Mouse (Mus musculus) hindbrain, embryonic 14.5 days (tissue): ENCODE measurements at regions not wholly inside any gene's neighbourhood (a gene's known extent, or its start where the extent isn't known, plus 50 kb on each side); places are given as distances from the start of the nearest gene placed in this dataset.

Experiments
- ATAC-seq: fragments of 200-750 bp; cut with Nextera tagmentation; 2 replicates; pipeline ENCODE4 v1.8.0; 2017; ENCODE audit warnings: moderate number of reproducible peaks, mild to moderate bottlenecking, moderate TSS enrichment, moderate library complexity; ENCODE audit not compliant: low FRiP score
- DNase-seq: peaks from one replicate; pipeline ENCODE4 v3.0.0-alpha.2; 2015; ENCODE audit warnings: low spot score
- H3K27ac ChIP-seq: fragments of 300-500 bp; sonication (generic); 2 replicates; pipeline ENCODE4 v1.5.1; 2014; ENCODE audit warnings: mild to moderate bottlenecking, moderate library complexity
- H3K27me3 ChIP-seq: fragments of 300-500 bp; sonication (generic); 2 replicates; pipeline ENCODE4 v1.6.1; 2014; ENCODE audit warnings: mild to moderate bottlenecking, low read length, mixed read lengths; ENCODE audit not compliant: control insufficient read depth, insufficient read depth
- H3K36me3 ChIP-seq: fragments of 300-500 bp; sonication (generic); replicated peaks from 2 replicates; pipeline ENCODE4 v1.6.1; 2014; ENCODE audit not compliant: control insufficient read depth, insufficient read depth
- H3K4me1 ChIP-seq: fragments of 300-500 bp; sonication (generic); replicated peaks from 2 replicates; pipeline ENCODE4 v1.6.1; 2014; ENCODE audit warnings: antibody characterized with exemption, low read length, mixed read lengths; ENCODE audit not compliant: control insufficient read depth, insufficient read depth
- H3K4me2 ChIP-seq: fragments of 300-500 bp; sonication (generic); replicated peaks from 2 replicates; pipeline ENCODE4 v1.6.1; 2014; ENCODE audit warnings: mild to moderate bottlenecking, moderate library complexity
- H3K4me3 ChIP-seq: fragments of 300-500 bp; sonication (generic); replicated peaks from 2 replicates; pipeline ENCODE4 v1.5.1; 2014; ENCODE audit warnings: mild to moderate bottlenecking, low read length
- H3K9ac ChIP-seq: fragments of 300-500 bp; sonication (generic); 2 replicates; pipeline ENCODE4 v1.6.1; 2014
- H3K9me3 ChIP-seq: fragments of 300-500 bp; sonication (generic); 2 replicates; pipeline ENCODE4 v1.6.1; 2016; ENCODE audit warnings: low read length; ENCODE audit not compliant: control insufficient read depth
- WGBS: fragments of 180-500 bp; shearing (Covaris S2); extraction: QIAGEN DNeasy Blood & Tissue Kit; methylation state at CpG from one replicate; pipeline ENCODE4 v1.1.7; 2014; 5-methylcytosine and 5-hydroxymethylcytosine counted together

DNA sequence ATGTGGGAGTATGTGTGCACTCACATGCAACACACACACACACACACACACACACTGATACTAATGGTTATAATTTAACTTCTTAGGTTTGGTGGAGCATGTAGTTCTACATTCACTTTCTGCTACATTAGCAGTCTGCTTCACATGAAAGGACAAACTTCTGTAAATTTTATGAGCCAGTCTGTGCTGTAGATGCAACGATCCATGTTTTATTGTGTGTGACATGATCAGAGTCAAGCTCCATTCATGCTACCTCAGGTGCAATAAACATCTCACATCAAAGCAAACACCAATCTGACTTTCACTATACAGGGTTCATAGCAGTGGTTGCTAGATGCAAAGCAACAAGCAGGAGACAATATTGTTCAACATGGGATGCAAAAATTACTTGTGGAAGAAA, 235.5 kb downstream of the Fat4 start:
- Histone ChIP-seq H3K9me3 (0 out of 2 replicates have a peak, but pooled peaks cover 3% of the 10 kb centered on the region), H3K4me2 (no peak overlapping the region), H3K27me3 (no peaks in the 10 kb centered on the region), H3K9ac (no peak overlapping the region), H3K36me3 (no peaks in the 10 kb centered on the region), H3K27ac (no peak overlapping the region), H3K4me3 (no peak overlapping the region), H3K4me1 (no peaks in the 10 kb centered on the region)
- DNase-seq: no peak
- WGBS: 93% methylated on average over 1 of the region's 1 CpGs
- no peak for ATAC-seq

DNA sequence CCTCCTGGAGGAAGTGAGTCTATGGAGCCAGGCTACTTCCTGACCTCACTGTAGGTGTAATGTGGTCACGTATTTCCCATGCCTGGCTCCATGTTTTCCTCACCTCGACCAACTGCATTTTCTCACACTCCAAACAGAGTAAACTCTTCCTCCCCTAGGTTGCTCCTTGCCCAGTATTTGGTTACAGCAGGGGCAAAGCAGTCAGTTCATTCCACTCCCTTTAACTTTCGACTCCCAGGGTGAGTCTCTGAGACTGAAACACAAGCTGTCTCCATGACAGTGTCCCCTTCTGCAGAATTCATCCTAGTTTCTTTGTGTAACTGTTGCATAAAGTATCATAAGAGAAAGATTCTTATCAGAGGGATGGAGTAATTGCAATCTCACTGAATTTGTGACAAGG, 243.8 kb downstream of the Fat4 start:
- H3K4me2 ChIP-seq: no peak overlapping the region
- no peak overlapping the region for H3K9ac ChIP-seq
- H3K27me3 ChIP-seq: no peaks in the 10 kb centered on the region
- WGBS: 89% methylated on average over 3 of the region's 3 CpGs
- no peaks in the 10 kb centered on the region for H3K9me3 ChIP-seq
- DNase-seq: no peak
- no peaks in the 10 kb centered on the region for H3K36me3 ChIP-seq
- ATAC-seq: no peak
- H3K27ac ChIP-seq: no peak overlapping the region
- no peak overlapping the region for H3K4me3 ChIP-seq
- H3K4me1 ChIP-seq: no peaks in the 10 kb centered on the region

DNA sequence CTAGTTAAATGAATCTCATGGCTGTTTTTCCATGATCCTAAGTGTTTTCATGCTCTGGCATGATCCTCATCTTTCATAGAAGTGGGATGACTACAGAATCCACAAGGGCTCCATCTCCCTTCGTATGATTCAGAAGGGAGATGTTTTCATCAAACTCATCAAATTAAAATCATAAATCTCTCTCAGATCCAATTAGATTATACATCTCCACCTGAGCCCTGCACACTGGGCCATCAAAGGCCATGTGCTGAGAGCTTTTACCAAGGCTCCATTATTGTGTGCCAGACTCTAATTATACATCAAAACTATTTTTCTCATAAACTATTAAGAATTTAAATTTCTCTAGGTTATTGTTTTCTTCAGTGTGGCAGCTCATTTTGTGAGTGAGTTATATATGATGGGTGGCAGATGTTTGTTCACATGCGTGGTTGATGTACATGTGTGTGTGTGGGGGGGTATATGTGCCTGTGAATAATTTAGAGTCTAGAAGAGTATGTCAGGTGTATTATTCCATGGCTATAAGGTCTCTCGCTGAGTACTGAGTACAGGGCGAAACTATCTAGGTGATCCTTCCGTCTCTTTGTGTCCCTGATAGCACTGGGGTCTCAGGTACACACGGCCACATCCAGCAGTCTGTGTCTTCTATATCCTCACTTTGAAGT, 278.4 kb downstream of the Fat4 start:
- H3K9ac ChIP-seq: no peak overlapping the region
- H3K27me3 ChIP-seq: no peaks in the 10 kb centered on the region
- H3K9me3 ChIP-seq: no peaks in the 10 kb centered on the region
- ATAC-seq (peak; percentile 76), DNase-seq (peak; percentile 34)
- 77% methylated on average over 6 of the region's 6 CpGs for WGBS
- H3K4me1 ChIP-seq: no peaks in the 10 kb centered on the region
- H3K4me2 ChIP-seq: no peak overlapping the region
- H3K36me3 ChIP-seq: no peaks in the 10 kb centered on the region
- H3K27ac ChIP-seq: no peak overlapping the region
- H3K4me3 ChIP-seq: no peak overlapping the region

DNA sequence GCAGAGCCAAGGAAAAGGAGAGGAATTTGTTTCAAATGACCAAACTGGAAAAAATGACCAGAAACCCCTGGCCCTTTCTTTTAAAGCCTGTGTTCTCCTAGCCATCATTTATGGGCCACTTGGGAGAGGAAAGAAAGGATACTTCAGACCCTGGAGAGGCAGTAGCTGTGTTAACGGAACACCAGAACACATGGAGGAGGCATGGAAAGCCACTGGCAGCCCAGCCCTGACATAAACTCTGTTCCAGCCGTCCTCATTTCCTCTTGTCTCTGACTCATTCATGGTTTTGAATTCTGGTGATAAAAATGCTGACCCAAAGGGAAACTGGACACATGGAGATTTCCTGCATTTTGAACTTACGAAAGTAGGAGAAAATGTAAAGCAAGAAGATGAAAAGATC, 295.9 kb downstream of the Fat4 start:
- ATAC-seq (no peak), DNase-seq (no peak)
- no peak overlapping the region for H3K9ac ChIP-seq

DNA sequence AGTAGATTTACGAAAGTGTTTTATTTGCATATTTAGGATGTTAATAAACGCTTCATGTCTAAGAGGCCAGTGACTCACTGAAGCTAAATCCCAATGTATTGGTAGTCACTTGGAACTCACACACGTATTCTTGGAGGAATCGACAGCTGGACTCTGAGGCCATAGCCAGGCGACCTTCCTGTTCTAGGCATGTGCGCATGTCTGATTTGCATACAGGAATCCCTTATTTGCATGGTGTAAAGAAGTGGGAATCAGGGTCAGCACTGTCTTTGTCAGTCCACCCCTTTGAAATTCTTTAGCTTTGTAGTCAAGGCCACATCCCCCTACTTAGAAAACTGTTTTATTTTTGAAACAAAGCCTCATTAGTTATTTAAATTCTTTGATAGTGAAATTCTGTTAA, 308.4 kb downstream of the Fat4 start:
- Histone ChIP-seq H3K27ac (no peak overlapping the region), H3K27me3 (no peaks in the 10 kb centered on the region), H3K4me1 (no peaks in the 10 kb centered on the region), H3K9me3 (no peaks in the 10 kb centered on the region), H3K36me3 (no peaks in the 10 kb centered on the region), H3K9ac (no peak overlapping the region), H3K4me3 (no peak overlapping the region), H3K4me2 (no peak overlapping the region)
- ATAC-seq (no peak), DNase-seq (no peak)
- 69% methylated on average over 6 of the region's 6 CpGs for WGBS

More for the DNA sequence above, 295.9 kb downstream of the Fat4 start:
- no peak overlapping the region for H3K4me2 ChIP-seq
- 0 out of 2 replicates have a peak, but pooled peaks cover 17% of the 10 kb centered on the region for H3K9me3 ChIP-seq
- WGBS: 87% methylated on average over 3 of the region's 3 CpGs
- no peak overlapping the region for H3K27ac ChIP-seq
- no peaks in the 10 kb centered on the region for H3K4me1 ChIP-seq
- no peak overlapping the region for H3K4me3 ChIP-seq
- no peaks in the 10 kb centered on the region for H3K27me3 ChIP-seq
- no peaks in the 10 kb centered on the region for H3K36me3 ChIP-seq

DNA sequence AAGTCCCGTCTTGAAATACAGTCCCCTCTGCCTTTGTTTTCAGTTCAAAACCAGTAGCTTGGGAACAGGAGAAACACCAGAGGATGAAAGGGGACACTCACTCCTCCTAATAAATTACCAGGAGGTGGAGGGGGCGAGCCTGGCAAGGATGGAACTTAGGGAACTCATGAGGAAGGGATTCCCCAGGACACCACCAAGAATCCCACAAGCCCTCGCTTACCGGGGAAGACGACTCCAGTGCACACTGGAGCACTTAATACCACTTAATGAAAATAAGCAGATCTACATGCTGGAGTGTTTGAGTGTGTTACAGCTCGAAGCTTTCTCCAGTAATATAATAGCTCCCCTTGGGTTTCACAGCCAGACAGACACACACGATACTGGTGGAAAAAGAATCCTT, 315.9 kb downstream of the Fat4 start:
- 54% methylated on average over 7 of the region's 7 CpGs for WGBS
- H3K27me3 ChIP-seq: no peaks in the 10 kb centered on the region
- no peaks in the 10 kb centered on the region for H3K4me1 ChIP-seq
- no peaks in the 10 kb centered on the region for H3K36me3 ChIP-seq
- H3K27ac ChIP-seq: no peak overlapping the region
- DNase-seq (no peak), ATAC-seq (peak; percentile 46; the same call in 1 of the 2 replicates)
- no peak overlapping the region for H3K9ac ChIP-seq
- H3K4me3 ChIP-seq: no peak overlapping the region
- no peaks in the 10 kb centered on the region for H3K9me3 ChIP-seq
- H3K4me2 ChIP-seq: no peak overlapping the region

DNA sequence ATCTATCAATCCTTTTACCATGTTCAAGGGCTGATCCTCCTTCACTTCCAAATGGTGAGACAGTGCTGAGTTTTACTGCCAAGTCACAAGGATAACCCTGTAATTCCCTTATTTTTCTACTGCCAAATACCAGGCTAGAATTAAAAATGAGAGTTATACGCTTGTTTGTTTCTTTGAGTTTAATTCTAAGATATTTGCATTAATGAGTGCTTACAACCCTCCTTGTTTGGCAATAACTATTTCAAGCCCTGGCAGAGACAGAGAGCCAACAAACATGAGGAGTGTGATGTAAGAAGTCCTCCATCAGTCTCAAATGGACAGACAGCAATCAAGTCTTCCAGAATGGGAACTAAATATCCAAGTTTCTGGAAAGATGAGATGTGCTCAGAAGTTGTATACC, 321.9 kb downstream of the Fat4 start:
- Histone ChIP-seq H3K9me3 (no peaks in the 10 kb centered on the region), H3K9ac (no peak overlapping the region), H3K4me3 (no peak overlapping the region), H3K27ac (no peak overlapping the region), H3K27me3 (no peaks in the 10 kb centered on the region), H3K36me3 (no peaks in the 10 kb centered on the region), H3K4me1 (no peaks in the 10 kb centered on the region; the same call in 1 of the 2 replicates), H3K4me2 (no peak overlapping the region)
- no peak for ATAC-seq
- no peak for DNase-seq
- 84% methylated on average over 1 of the region's 1 CpGs for WGBS

DNA sequence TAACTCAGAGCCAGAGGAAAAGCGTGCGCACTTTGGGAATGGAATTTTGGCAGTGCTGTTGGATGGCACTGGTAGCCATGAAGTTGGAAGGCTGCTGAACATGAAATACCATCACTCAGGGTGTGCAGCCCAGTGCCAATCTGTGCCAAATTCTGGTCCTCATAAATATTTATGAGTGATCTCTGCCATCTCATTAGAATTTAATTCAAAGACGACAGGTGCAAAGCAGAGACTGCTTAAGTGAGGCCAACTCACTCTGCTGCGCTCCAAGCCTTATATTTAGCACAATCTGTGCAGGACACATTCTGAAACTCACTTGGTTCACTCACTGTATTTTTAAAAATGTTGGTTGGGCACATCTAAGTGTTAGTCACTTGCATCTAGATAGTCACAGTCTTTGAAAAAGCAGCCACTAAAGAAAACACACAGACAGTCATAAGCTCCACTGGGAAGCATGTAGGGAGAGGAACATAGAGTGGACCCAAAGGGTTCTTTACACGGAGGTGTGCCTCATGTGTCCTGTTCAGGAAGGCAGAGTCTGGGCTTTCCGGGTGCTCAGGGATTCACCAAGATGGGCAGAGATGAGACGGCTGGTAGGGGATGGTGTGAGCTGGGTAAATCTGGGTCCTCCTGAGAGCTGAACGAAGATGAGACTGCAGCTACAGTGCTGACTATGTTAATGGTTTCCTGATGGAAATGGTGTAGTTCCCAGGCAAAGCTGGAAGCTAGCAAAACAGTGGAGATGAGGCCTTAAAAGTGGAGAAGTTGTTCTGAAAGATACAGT, 322.8 kb downstream of the Fat4 start:
- Histone ChIP-seq H3K27ac (no peak overlapping the region), H3K4me2 (no peak overlapping the region), H3K9ac (no peak overlapping the region), H3K27me3 (no peaks in the 10 kb centered on the region), H3K36me3 (no peaks in the 10 kb centered on the region), H3K4me1 (no peaks in the 10 kb centered on the region; the same call in 1 of the 2 replicates), H3K9me3 (no peaks in the 10 kb centered on the region), H3K4me3 (no peak overlapping the region)
- ATAC-seq: peak; percentile 77; the same call in 1 of the 2 replicates
- peak; percentile 68 for DNase-seq
- WGBS: 61% methylated on average over 8 of the region's 8 CpGs

DNA sequence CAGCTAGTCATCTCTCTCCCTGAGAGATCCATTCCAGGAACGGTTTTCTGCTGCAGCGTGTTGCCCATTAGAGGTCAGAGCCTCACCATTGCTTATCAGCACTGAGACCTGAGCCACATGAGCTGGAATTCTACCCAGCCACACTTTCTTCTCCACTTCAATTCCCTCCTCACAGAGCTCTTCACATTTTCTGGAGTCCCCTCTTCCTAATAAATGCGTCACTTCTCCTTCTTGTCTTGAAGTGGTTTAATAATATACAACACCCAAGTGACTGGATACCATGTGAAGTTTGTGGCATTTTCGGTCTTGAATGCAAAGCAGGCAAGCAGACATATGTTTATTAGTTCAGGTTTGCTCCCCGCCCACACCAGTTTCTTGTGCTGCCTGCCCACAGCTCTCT, 324.9 kb downstream of the Fat4 start:
- no peak for DNase-seq

More for the DNA sequence above, 324.9 kb downstream of the Fat4 start:
- H3K4me2 ChIP-seq: no peak overlapping the region
- H3K4me1 ChIP-seq: no peaks in the 10 kb centered on the region; the same call in 1 of the 2 replicates
- no peaks in the 10 kb centered on the region for H3K36me3 ChIP-seq
- H3K4me3 ChIP-seq: no peak overlapping the region
- H3K27ac ChIP-seq: no peak overlapping the region
- H3K9me3 ChIP-seq: no peaks in the 10 kb centered on the region
- H3K27me3 ChIP-seq: no peaks in the 10 kb centered on the region
- 79% methylated on average over 5 of the region's 5 CpGs for WGBS
- ATAC-seq: no peak
- H3K9ac ChIP-seq: no peak overlapping the region
